Mouse (Mus musculus): ENCODE data around the gene Clec16a.

Clec16a gene

GRCm38 (mm10) chr16:10713041-10713440 lies 167.9 kb downstream of the Clec16a start:
- DNase-seq (ENCODE audit: extremely low read depth, insufficient read length, low spot score): no peak

- peak; percentile 20 for DNase-seq (ENCODE audit: extremely low read depth, insufficient read length, low spot score)
These were observed 168.5 kb downstream of the Clec16a start for GRCm38 (mm10) chr16:10713441-10714239.

GRCm38 (mm10) chr16:10715211-10715610 lies 170.1 kb downstream of the Clec16a start:
- DNase-seq (ENCODE audit: extremely low read depth, insufficient read length, low spot score): no peak

- DNase-seq (ENCODE audit: extremely low read depth, insufficient read length, low spot score): no peak
These were observed 170.5 kb downstream of the Clec16a start for GRCm38 (mm10) chr16:10715632-10716031.

- DNase-seq (ENCODE audit: extremely low read depth, insufficient read length, low spot score): no peak
These were observed 171.6 kb downstream of the Clec16a start for GRCm38 (mm10) chr16:10716696-10717095.

GRCm38 (mm10) chr16:10719971-10720370 lies 174.8 kb downstream of the Clec16a start:
- no peak for DNase-seq (ENCODE audit: extremely low read depth, insufficient read length, low spot score)

- DNase-seq (ENCODE audit: extremely low read depth, insufficient read length, low spot score): no peak
These were observed 177.9 kb downstream of the Clec16a start for GRCm38 (mm10) chr16:10722882-10723544.

- no peak for DNase-seq (ENCODE audit: extremely low read depth, insufficient read length, low spot score)
These were observed 178.9 kb downstream of the Clec16a start for GRCm38 (mm10) chr16:10723816-10724647.

GRCm38 (mm10) chr16:10725156-10725555 lies 180.0 kb downstream of the Clec16a start:
- DNase-seq (ENCODE audit: extremely low read depth, insufficient read length, low spot score): no peak

GRCm38 (mm10) chr16:10727630-10728029 lies 182.5 kb downstream of the Clec16a start:
- no peak for DNase-seq (ENCODE audit: extremely low read depth, insufficient read length, low spot score)

- DNase-seq (ENCODE audit: extremely low read depth, insufficient read length, low spot score): no peak
These were observed 183.7 kb downstream of the Clec16a start for GRCm38 (mm10) chr16:10728886-10729285.

- DNase-seq (ENCODE audit: extremely low read depth, insufficient read length, low spot score): no peak
These were observed 185.8 kb downstream of the Clec16a start for GRCm38 (mm10) chr16:10730941-10731340.

GRCm38 (mm10) chr16:10731785-10732184 lies 186.6 kb downstream of the Clec16a start:
- DNase-seq (ENCODE audit: extremely low read depth, insufficient read length, low spot score): no peak

GRCm38 (mm10) chr16:10732421-10732820 lies 187.3 kb downstream of the Clec16a start:
- no peak for DNase-seq (ENCODE audit: extremely low read depth, insufficient read length, low spot score)

- DNase-seq (ENCODE audit: extremely low read depth, insufficient read length, low spot score): no peak
These were observed 190.6 kb downstream of the Clec16a start for GRCm38 (mm10) chr16:10735781-10736180.

GRCm38 (mm10) chr16:10736364-10736763 lies 191.2 kb downstream of the Clec16a start:
- no peak for DNase-seq (ENCODE audit: extremely low read depth, insufficient read length, low spot score)

- DNase-seq (ENCODE audit: extremely low read depth, insufficient read length, low spot score): no peak
These were observed 192.4 kb downstream of the Clec16a start for GRCm38 (mm10) chr16:10737571-10737970.

GRCm38 (mm10) chr16:10738866-10739265 lies 193.7 kb downstream of the Clec16a start:
- DNase-seq (ENCODE audit: extremely low read depth, insufficient read length, low spot score): no peak

- no peak for DNase-seq (ENCODE audit: extremely low read depth, insufficient read length, low spot score)
These were observed 194.8 kb downstream of the Clec16a start for GRCm38 (mm10) chr16:10739854-10740398.

GRCm38 (mm10) chr16:10741082-10741481 lies 195.9 kb downstream of the Clec16a start:
- no peak for DNase-seq (ENCODE audit: extremely low read depth, insufficient read length, low spot score)

- no peak for DNase-seq (ENCODE audit: extremely low read depth, insufficient read length, low spot score)
These were observed 204.1 kb downstream of the Clec16a start for GRCm38 (mm10) chr16:10749226-10749625.
